Mouse (Mus musculus) ES-Bruce4 (cell line): ENCODE data around the gene Cand2.

Experiments used
- CTCF ChIP-seq: IDR thresholded peaks from one replicate; pipeline ENCODE4 v1.8.1; 2011; ENCODE audit warnings: low read depth, low read length
- EP300 ChIP-seq: IDR thresholded peaks from 2 replicates; pipeline ENCODE4 v1.6.1; 2011; ENCODE audit warnings: low read depth, low read length; ENCODE audit not compliant: insufficient read depth
- POLR2A ChIP-seq: IDR thresholded peaks from one replicate; pipeline ENCODE4 v1.8.1; 2011; ENCODE audit warnings: low read length; ENCODE audit not compliant: insufficient read depth

- TF ChIP-seq CTCF (peak; percentile 12), POLR2A (no peak), EP300 (no peak)
These were observed 1.7 kb upstream of the Cand2 start for GRCm38 (mm10) chr6:115772604-115773003.
